Mouse (Mus musculus): ENCODE measurements around the gene Phactr1. TPM values are rescaled to one million over a fixed set of nuclear protein-coding genes. Genes with fewer than 3 reads are reported as not detected.

Gene Phactr1
- polyA plus RNA-seq, 1 experiment from 2014 or later = 0.39 TPM

DNA sequence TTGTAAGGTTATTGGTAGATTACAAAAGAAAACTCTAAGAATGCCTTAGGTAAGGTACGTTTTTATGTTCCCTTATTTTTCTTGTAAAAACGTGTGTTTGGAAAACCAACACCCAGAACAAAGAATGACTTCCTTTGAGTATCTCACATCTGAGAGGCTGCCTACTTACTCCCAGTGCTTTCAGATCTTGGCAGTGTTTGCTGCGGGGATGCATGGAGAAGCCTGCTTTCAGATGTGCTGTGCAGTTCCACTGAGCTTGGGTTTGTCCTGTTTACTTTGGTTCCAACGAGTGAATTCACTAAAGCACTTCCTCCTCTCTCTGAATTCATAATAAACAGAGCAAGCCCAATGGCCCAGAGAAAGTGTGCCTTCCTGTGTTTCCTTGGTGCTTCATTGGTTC lies 288.1 kb downstream of the Phactr1 start:
- Histone ChIP-seq H3K27ac (no peak overlapping the region), H3K9me3 (replicated peaks) (no peaks in the 10 kb centered on the region), H3K4me1 (no peaks in the 10 kb centered on the region), H3K36me3 (no peaks in the 10 kb centered on the region), H3K27me3 (replicated peaks) (no peaks in the 10 kb centered on the region), H3K9ac (no peak overlapping the region), H3K4me3 (no peak overlapping the region), H3K4me2 (no peak overlapping the region)
- 51% methylated on average over 4 of the region's 4 CpGs for WGBS (ENCODE audit: insufficient replicate concordance)
- no peak for ATAC-seq

DNA sequence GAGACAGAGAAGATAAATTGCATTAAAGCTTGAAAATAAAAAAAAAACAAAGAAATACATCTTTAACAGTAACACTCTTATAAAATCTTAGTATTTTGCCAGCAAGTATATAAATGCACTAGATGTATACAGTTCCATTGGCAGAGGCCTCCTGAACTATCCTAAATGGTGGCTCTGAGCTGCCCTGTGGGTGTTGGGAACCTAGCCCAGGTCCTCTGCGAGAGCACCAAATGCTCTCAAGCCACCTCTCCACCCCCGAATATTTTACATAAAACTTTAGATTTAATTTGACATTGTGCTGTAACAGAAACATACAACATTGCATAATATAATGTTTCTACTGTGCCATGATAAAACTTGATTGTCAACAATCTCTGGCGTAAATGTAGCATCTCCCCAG lies 293.1 kb downstream of the Phactr1 start:
- no peaks in the 10 kb centered on the region for H3K4me1 ChIP-seq
- H3K4me3 ChIP-seq = no peak overlapping the region
- H3K4me2 ChIP-seq = no peak overlapping the region
- no peaks in the 10 kb centered on the region for H3K9me3 ChIP-seq (replicated peaks)
- no peaks in the 10 kb centered on the region for H3K36me3 ChIP-seq
- no peak overlapping the region for H3K9ac ChIP-seq
- H3K27me3 ChIP-seq (replicated peaks) = no peaks in the 10 kb centered on the region
- 69% methylated on average over 3 of the region's 3 CpGs for WGBS (ENCODE audit: insufficient replicate concordance)
- no peak overlapping the region for H3K27ac ChIP-seq
- ATAC-seq = no peak

DNA sequence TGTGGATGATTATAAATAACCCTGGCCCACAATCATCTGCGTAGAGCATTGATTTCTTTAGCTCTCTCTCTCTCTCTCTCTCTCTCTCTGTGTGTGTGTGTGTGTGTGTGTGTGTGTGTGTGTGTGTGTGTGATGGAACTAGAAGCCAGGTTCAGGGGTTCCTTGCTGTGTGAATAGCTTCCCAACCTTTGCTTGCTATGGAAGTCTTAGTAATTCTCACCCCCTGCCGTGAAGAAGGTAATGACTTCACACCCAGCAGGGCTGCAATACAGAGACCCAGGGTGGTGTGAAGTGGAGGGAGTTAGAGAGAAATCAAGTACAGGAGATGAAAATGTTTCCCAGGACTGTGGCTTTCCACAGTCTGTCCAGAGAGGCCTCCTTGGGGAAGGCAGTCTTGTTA lies 293.5 kb downstream of the Phactr1 start:
- H3K27me3 ChIP-seq (replicated peaks) = no peaks in the 10 kb centered on the region
- WGBS (ENCODE audit: insufficient replicate concordance) = 70% methylated on average over 2 of the region's 2 CpGs

DNA sequence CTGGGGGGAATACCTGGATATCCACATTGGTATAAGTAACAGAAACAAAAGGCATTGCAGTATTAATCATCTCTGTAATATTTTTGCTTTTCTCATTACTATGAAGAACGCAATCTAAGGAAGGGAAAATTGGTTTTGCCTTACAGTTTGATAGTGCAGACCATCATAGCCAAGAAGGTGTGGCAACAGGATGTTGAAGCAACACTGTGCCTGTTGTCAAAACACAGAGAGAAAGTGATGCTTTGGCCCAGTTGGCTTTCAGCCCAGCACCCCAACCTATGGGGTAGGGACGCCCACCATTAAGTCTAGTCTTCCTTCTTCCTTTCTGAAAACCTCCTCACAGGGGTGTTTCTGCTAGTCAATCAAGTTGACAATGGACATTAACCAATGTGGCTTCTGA lies 294.1 kb downstream of the Phactr1 start:
- Histone ChIP-seq H3K27me3 (replicated peaks) (no peaks in the 10 kb centered on the region), H3K4me1 (no peaks in the 10 kb centered on the region), H3K9me3 (replicated peaks) (no peaks in the 10 kb centered on the region), H3K4me2 (no peak overlapping the region), H3K27ac (no peak overlapping the region), H3K36me3 (no peaks in the 10 kb centered on the region), H3K4me3 (no peak overlapping the region), H3K9ac (no peak overlapping the region)
- no peak for ATAC-seq
- 69% methylated on average over 2 of the region's 2 CpGs for WGBS (ENCODE audit: insufficient replicate concordance)

More for the DNA sequence above, 293.5 kb downstream of the Phactr1 start:
- H3K36me3 ChIP-seq = no peaks in the 10 kb centered on the region
- H3K27ac ChIP-seq = no peak overlapping the region
- no peaks in the 10 kb centered on the region for H3K4me1 ChIP-seq
- H3K9me3 ChIP-seq (replicated peaks) = no peaks in the 10 kb centered on the region
- no peak overlapping the region for H3K4me3 ChIP-seq
- no peak overlapping the region for H3K9ac ChIP-seq
- H3K4me2 ChIP-seq = no peak overlapping the region
- no peak for ATAC-seq

DNA sequence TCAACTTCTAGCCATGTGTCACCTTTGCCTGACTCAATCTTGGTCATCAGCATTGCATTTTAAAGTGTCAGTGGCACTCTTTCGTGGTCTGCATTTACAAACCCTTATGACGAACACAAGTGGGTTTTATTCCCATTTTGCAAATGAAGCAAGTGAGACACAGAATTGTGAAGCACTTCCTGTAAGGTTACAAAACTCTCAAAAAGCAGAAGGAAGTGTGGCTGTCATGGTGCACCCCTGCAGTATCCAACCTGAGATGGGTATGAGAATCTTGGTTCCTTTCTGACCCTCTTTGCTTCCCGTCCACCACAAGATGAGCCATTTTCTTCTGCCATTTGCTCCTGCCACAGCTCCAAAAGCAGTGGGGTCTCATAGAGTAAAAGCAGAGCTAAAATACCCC lies 295.7 kb downstream of the Phactr1 start:
- H3K4me1 ChIP-seq = no peaks in the 10 kb centered on the region
- H3K4me2 ChIP-seq = no peak overlapping the region
- WGBS (ENCODE audit: insufficient replicate concordance) = 46% methylated on average over 3 of the region's 3 CpGs
- ATAC-seq = no peak
- no peaks in the 10 kb centered on the region for H3K36me3 ChIP-seq
- H3K9me3 ChIP-seq (replicated peaks) = no peaks in the 10 kb centered on the region
- H3K27me3 ChIP-seq (replicated peaks) = no peaks in the 10 kb centered on the region
- no peak overlapping the region for H3K4me3 ChIP-seq
- H3K27ac ChIP-seq = no peak overlapping the region
- H3K9ac ChIP-seq = no peak overlapping the region

DNA sequence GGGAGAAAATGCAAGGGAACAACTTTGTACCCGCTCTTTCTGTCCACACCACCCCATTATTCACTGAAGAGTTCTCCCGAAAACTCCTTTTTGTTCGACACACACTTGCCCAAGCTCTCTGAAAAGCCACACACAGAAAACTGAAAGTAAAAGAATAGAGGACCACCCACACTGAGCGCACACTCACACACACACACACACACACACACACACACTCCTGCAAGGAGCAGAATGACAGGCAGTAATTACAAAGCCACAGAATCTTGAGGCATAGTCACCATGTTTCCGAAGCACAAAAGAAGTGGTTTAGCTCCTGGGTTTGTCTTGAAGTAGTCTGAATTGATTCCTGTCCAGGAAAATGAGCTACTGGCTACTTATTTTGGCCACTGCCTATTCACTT lies 296.5 kb downstream of the Phactr1 start:
- no peak for ATAC-seq
- Histone ChIP-seq H3K36me3 (no peaks in the 10 kb centered on the region), H3K9me3 (replicated peaks) (no peaks in the 10 kb centered on the region), H3K27ac (no peak overlapping the region), H3K4me3 (no peak overlapping the region), H3K4me2 (no peak overlapping the region), H3K4me1 (no peaks in the 10 kb centered on the region), H3K9ac (no peak overlapping the region), H3K27me3 (replicated peaks) (no peaks in the 10 kb centered on the region)
- 73% methylated on average over 5 of the region's 5 CpGs for WGBS (ENCODE audit: insufficient replicate concordance)

DNA sequence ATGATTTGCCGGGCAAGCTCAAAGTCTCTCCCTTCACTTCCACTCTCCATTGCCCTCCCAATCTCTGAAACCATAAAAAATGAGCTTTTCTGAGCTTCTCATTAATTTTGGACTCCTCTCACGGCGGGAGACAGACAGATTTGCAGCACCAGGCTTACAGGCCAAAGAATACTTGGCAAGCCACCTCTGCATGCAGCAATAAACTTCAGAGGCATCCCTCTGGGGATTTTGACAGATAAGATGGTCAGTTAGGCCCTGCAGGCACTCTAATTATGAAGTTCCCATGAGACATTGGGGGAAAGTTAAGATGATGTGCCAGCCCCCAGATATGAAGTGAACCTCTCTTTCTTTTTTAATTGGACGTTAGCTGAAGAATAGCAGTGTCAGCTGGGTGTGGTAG lies 300.2 kb downstream of the Phactr1 start:
- Histone ChIP-seq H3K36me3 (no peaks in the 10 kb centered on the region), H3K27me3 (replicated peaks) (no peaks in the 10 kb centered on the region)
- no peak for ATAC-seq

DNA sequence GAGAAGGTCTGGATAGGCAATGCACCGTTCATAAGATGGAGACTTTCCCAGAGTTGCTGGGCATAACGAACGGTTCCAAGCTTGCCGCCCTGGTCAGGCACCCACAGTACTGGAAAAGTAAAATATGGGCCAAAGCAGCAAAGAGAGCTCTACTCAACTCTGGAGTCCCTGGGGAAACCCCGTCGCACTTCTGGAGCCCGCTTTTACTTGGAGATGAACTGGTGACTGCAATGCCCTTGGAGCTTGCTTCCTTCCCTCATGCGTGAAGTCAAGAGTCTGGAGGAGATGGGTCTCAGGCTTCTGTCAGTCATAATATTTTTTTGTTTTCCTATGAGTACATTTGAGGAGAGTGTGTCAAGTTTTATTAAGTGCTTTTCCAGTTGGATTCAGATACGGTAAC lies 302.2 kb downstream of the Phactr1 start:
- Histone ChIP-seq H3K36me3 (no peaks in the 10 kb centered on the region), H3K9me3 (replicated peaks) (no peaks in the 10 kb centered on the region), H3K9ac (no peak overlapping the region), H3K4me3 (no peak overlapping the region), H3K4me2 (no peak overlapping the region), H3K27ac (no peak overlapping the region), H3K27me3 (replicated peaks) (no peaks in the 10 kb centered on the region), H3K4me1 (no peaks in the 10 kb centered on the region)
- ATAC-seq = no peak
- 77% methylated on average over 9 of the region's 9 CpGs for WGBS (ENCODE audit: insufficient replicate concordance)

More for the DNA sequence above, 300.2 kb downstream of the Phactr1 start:
- no peak overlapping the region for H3K9ac ChIP-seq
- no peak overlapping the region for H3K4me2 ChIP-seq
- H3K4me1 ChIP-seq = no peaks in the 10 kb centered on the region
- no peak overlapping the region for H3K27ac ChIP-seq
- H3K9me3 ChIP-seq (replicated peaks) = no peaks in the 10 kb centered on the region
- 64% methylated on average over 4 of the region's 4 CpGs for WGBS (ENCODE audit: insufficient replicate concordance)
- H3K4me3 ChIP-seq = no peak overlapping the region

DNA sequence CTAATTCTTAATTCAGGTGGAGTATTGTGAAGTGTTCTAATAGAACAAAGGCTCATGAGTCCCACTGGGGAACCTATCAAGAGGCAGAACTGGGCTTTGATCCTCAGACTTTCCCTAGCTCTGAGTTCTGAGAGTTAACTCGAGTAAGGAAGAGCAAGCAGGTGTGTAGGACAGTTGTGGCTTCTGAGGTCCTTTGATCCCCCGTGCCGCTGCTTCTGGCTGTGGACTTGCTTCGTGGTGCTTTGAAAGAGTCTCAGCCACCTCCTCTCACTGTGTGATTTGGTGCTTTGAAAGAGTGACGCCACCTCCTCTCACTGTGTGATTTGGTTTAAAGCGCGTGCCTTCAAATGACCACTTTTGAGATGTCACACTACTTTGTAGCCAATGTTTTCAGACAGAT lies 305.4 kb downstream of the Phactr1 start:
- Histone ChIP-seq H3K4me1 (no peaks in the 10 kb centered on the region), H3K4me2 (no peak overlapping the region), H3K9me3 (replicated peaks) (no peaks in the 10 kb centered on the region), H3K36me3 (no peaks in the 10 kb centered on the region), H3K27ac (no peak overlapping the region), H3K9ac (no peak overlapping the region), H3K27me3 (replicated peaks) (no peaks in the 10 kb centered on the region), H3K4me3 (no peak overlapping the region)
- no peak for ATAC-seq
- 67% methylated on average over 7 of the region's 7 CpGs for WGBS (ENCODE audit: insufficient replicate concordance)

DNA sequence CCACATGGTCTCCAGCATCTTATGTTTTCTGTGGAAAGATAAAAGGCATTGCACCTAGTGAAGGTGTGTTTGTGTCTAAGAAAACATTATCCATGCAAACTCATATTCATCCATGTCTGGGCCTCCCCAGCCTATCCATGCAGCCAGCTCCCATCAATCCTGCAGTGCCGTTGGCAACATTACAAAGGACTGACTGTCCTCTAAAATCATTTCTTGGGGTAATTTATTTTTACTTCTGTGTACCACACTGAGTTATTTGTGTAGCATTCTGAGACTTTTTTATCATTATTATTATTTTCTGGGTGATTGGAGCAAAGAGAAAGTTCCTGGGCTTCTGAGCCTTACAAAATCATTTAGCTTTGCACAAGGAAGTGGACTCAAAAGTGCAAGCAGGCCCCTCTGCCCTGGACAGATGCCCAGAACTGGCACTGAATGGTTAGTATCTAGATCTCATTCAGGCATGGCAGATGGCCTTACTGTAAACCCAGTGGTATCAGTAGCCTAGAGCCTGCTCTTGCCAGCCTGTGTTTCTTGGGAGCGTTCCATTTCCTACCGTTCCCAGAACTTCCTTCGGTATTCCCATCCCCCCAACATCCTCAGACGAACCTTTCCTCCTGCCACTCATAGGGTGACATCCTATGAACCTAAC lies 307.6 kb downstream of the Phactr1 start:
- H3K9me3 ChIP-seq (replicated peaks) = no peaks in the 10 kb centered on the region
- 50% methylated on average over 5 of the region's 5 CpGs for WGBS (ENCODE audit: insufficient replicate concordance)
- no peaks in the 10 kb centered on the region for H3K4me1 ChIP-seq
- H3K9ac ChIP-seq = no peak overlapping the region
- H3K4me2 ChIP-seq = no peak overlapping the region
- no peaks in the 10 kb centered on the region for H3K36me3 ChIP-seq
- no peaks in the 10 kb centered on the region for H3K27me3 ChIP-seq (replicated peaks)
- no peak overlapping the region for H3K4me3 ChIP-seq
- no peak overlapping the region for H3K27ac ChIP-seq
- no peak for ATAC-seq

DNA sequence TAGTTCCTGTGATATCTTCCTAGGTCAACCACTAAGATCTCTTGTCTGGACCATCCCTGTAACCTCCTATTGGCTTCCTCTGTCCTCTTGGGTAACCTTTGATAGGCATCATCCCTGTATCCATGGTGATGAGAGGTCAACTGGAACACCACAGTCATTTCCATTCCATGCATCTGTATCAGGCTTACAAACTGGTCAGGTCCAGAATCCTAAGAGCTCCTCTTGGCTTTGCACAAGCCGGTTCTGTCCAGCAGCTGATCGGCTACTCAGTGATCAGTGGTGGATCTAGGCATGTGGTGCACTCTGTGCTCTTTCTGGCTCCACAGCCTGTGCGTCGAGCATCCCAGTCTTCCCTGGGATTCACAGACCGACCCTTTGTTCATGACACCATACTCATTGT lies 309.1 kb downstream of the Phactr1 start:
- 79% methylated on average over 5 of the region's 5 CpGs for WGBS (ENCODE audit: insufficient replicate concordance)
- no peak overlapping the region for H3K9ac ChIP-seq
- no peak overlapping the region for H3K27ac ChIP-seq
- H3K27me3 ChIP-seq (replicated peaks) = no peaks in the 10 kb centered on the region
- H3K4me3 ChIP-seq = no peak overlapping the region
- H3K4me1 ChIP-seq = no peaks in the 10 kb centered on the region
- H3K9me3 ChIP-seq (replicated peaks) = no peaks in the 10 kb centered on the region
- H3K4me2 ChIP-seq = no peak overlapping the region
- no peaks in the 10 kb centered on the region for H3K36me3 ChIP-seq
- no peak for ATAC-seq

DNA sequence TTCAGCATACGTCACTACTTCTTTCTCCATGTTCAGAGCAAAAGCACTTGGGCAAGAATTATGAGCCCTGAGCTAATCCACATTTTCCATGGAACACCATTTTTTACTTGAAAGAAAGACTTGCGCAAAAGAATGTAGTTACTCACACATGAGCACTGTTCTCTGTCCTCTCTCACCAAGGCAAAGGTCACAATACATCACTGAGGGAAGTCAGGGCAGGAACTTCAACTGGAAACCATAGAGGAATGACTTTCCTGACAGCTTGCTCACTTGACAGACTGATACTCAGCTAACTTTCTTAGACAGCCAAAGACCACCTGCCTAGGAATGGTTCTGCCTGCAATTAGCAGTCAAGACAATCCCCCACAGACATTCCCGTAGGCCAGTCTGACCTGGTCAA lies 309.6 kb downstream of the Phactr1 start:
- 68% methylated on average over 3 of the region's 3 CpGs for WGBS (ENCODE audit: insufficient replicate concordance)
- no peak overlapping the region for H3K27ac ChIP-seq
- no peak overlapping the region for H3K4me2 ChIP-seq
- no peaks in the 10 kb centered on the region for H3K36me3 ChIP-seq
- H3K9ac ChIP-seq = no peak overlapping the region
- no peaks in the 10 kb centered on the region for H3K27me3 ChIP-seq (replicated peaks)
- no peak for ATAC-seq
- H3K4me1 ChIP-seq = no peaks in the 10 kb centered on the region
- H3K9me3 ChIP-seq (replicated peaks) = no peaks in the 10 kb centered on the region
- no peak overlapping the region for H3K4me3 ChIP-seq

DNA sequence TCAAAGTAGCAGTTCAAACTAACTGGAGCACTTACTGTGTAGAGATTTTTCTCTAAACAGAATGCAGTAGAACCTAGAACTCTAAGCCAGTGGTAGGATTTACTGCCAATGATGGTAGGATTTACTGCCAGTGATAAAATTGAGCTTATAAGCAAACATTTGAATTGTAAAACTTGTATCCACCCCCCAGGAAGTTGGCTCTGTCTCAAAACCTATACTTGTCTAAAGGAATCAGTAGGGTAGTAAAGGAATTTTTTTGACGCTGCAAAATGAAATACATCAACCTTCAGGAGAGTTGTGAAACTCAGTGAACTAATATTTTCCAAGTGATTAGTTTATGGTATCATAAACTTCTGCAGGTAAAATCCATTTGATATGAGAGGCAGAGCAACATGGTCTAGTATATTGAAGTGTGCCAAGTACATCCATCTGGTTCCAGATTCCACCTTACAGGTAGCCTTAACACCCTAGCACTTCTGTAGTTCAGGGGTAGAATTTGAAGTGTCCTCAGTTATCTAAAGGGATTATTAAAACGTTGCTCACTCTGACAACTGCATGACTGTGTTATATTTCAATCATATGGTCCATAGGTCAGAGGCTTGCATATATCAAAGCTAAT lies 310.2 kb downstream of the Phactr1 start:
- H3K4me2 ChIP-seq = no peak overlapping the region
- H3K27ac ChIP-seq = no peak overlapping the region
- no peak overlapping the region for H3K9ac ChIP-seq
- no peaks in the 10 kb centered on the region for H3K4me1 ChIP-seq
- no peaks in the 10 kb centered on the region for H3K27me3 ChIP-seq (replicated peaks)
- H3K9me3 ChIP-seq (replicated peaks) = no peaks in the 10 kb centered on the region
- H3K4me3 ChIP-seq = no peak overlapping the region
- WGBS (ENCODE audit: insufficient replicate concordance) = 59% methylated on average over 2 of the region's 2 CpGs
- H3K36me3 ChIP-seq = no peaks in the 10 kb centered on the region
- ATAC-seq = no peak

Data from liver, embryonic 12.5 days (tissue).